Mouse (Mus musculus): ENCODE measurements at regions not wholly inside any gene's neighbourhood (a gene's known extent, or its start where the extent isn't known, plus 50 kb on each side); places are given as distances from the start of the nearest gene placed in this dataset.

- TF ChIP-seq CTCF (conservative IDR thresholded peaks at IDR 0.05; ENCODE audit: low read length): no peak
- no peak for TF ChIP-seq POU5F1 (IDR thresholded peaks at IDR 0.05; ENCODE audit: borderline replicate concordance, low read length)
- no peak for TF ChIP-seq NANOG (IDR thresholded peaks at IDR 0.05; ENCODE audit: borderline replicate concordance, low read length)
Measured at GRCm38 (mm10) chr2:33991299-33991698, 103.6 kb upstream of the Mvb12b start.

Data from E14TG2a.4 (cell line).